Mouse (Mus musculus) cerebellum, adult 11-12 months (tissue): ENCODE measurements around the gene Nectin2.

Source experiments
- DNase-seq: peaks from one replicate; pipeline ENCODE4 v3.0.0; 2022

Gene Nectin2

GRCm38 (mm10) chr7:19685374-19685773, 64.9 kb downstream of the Nectin2 start:
- no peak for DNase-seq

DNA sequence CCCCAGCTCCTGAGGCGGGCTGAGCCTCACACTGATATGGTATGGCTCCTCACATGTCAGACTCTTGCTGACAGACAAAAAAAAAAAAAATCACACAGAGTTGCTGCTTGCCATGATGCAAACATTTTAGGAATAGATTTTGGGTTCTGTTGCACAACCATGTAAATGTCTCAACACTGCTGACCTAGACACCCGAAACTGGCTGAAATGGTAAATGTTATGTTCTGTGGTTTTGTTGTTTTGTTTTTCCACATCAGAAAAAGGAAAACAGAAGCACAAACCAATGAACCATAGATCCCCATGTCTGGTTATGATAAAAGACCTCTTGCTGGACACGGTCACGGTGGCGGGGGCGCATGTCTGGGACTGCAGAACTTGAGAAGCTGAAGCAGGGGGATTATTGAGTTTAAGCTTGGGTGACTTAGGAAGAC, 66.5 kb downstream of the Nectin2 start:
- no peak for DNase-seq

GRCm38 (mm10) chr7:19682979-19683378, 67.3 kb downstream of the Nectin2 start:
- DNase-seq, result no peak

GRCm38 (mm10) chr7:19681202-19681694, 69.0 kb downstream of the Nectin2 start, which contains the start of the genes Gm44805 and Apoc4:
Gene Gm44805 (minus strand): TSS chr7:19681423.
Gene Apoc4 (minus strand): TSS chr7:19681479.
- no peak for DNase-seq

DNA sequence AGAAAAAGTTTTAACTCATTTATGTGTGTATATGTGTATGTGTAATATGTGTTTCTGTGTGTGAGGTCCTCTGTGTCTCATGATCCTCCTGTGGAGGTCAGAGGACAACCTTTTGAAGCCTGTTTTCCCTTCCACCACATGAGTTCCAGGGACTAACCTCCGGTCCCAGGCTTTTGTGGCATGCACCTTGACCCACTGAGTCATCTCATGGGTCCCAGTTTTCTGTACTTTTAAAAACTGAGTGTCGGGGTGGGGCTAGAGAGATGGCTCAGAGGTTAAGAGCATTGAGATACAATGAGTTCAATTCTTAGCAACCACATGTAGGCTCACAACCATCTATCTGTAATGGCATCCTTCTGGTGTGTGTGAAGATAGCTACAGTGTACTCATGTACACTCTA, 69.6 kb downstream of the Nectin2 start:
- DNase-seq, result no peak

DNA sequence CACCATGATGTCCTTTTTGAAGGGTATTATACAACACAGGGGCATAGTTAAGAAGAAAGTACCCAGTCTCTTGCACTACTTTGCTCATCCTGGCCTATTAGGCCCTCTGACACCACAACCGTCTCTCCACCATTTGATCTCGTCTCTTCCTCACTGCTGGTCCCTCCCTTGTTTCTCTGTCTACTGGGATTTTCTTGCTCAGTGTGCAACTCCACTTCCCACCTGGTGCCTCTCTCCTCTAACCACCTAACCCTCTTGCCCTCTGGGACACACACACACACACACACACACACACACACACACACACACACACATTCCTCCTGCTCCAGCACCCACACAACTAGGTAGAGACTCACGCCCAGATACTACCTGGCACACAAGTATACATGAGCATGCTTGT, 71.4 kb downstream of the Nectin2 start:
- DNase-seq, result no peak

GRCm38 (mm10) chr7:19677872-19678271, 72.4 kb downstream of the Nectin2 start, which contains the start of gene Apoc2:
Gene Apoc2 (minus strand): TSS chr7:19677941.
- DNase-seq, result no peak

GRCm38 (mm10) chr7:19676662-19677061, 73.6 kb downstream of the Nectin2 start:
- DNase-seq, result no peak

DNA sequence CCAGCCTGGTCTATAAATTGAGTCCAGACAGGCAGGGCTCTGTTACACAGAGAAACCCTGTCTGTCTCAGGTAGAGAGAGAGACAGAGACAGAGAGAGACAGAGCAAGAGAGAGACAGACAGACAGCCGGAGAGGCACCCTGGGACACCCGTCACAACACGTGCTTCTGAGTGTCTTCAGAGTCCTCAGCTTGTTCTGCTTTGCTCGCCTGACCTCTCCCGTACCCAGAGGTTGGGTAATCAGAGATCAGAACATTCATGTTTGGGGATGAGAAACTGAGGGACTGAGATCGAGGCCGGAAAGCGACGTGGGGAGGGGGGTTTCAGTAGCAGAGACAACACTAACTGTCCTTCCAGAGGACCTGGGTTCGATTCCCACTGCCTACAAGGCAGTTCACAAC, 74.5 kb downstream of the Nectin2 start:
- no peak for DNase-seq

- no peak for DNase-seq
Observed at GRCm38 (mm10) chr7:19673083-19673699, 77.1 kb downstream of the Nectin2 start.

DNA sequence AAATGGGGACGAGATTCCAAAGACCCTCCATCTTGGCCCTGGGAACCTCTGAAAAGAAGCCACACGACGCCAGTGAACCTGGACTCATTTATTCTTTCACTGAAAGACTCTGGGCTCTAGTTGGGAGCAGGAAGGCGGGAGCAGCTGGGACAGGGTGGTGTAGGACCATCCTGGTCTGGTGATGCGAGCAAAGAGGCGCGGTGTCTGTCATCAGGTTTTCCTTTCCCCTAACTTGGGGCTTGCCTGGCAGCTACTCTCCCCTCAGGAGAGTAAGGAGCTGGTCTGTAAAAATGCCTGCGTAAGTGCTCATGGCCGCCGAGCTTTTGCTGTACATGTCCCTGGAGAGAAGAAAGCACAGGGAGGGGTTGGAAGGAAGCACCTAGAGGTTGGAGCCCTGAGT, 78.8 kb downstream of the Nectin2 start:
- DNase-seq, result no peak

- peak; percentile 92 for DNase-seq
Observed at GRCm38 (mm10) chr7:19668947-19669721, 81.1 kb downstream of the Nectin2 start.

DNA sequence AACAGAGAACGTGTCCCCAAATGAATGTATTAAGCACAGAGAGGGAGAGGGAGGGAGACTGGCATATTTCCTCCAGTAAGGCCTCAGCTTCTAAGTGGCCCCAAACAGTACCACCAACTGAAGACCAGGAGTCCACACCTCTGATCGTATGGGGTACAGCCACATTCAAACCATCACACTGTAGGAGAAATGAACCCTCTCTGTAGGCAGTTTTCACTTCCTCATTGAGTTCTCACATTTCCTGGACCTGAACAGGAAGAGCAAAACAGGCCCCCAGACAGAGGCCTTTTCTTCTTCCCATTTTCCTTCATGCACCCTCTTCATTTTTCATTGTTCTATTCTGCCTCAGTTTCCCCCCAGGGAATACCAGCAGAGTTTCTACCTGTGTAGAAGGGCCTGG, 82.8 kb downstream of the Nectin2 start:
- no peak for DNase-seq

DNA sequence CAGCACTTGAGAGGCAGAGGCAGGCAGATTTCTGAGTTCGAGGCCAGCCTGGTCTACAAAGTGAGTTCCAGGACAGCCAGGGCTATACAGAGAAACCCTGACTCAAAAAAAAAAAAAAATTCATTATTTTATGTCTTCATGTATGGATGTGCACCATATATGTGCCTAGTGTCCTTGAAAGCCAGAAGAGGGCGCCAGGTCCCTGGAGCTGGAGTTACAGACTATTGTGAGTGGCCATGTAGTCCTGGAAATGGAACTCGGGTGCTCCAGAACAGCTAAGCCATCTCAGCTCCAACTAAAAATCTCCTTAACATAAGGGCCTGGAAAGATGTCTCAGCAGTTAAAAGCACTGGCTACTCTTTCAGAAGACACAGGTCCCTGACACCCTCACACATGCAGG, 83.5 kb downstream of the Nectin2 start:
- DNase-seq, result peak; percentile 21
